Mouse (Mus musculus) liver, embryonic 15.5 days (tissue): ENCODE results near the gene Chit1. TPM values are rescaled to one million over a fixed set of nuclear protein-coding genes. Genes with fewer than 3 reads are reported as not detected.

Experiments
- ATAC-seq: fragments of 200-750 bp; cut with Nextera tagmentation; 2 replicates; pipeline ENCODE4 v1.8.0; 2017; ENCODE audit warnings: moderate number of reproducible peaks, mild to moderate bottlenecking, moderate library complexity; ENCODE audit not compliant: insufficient read depth
- H3K27ac ChIP-seq: fragments of 300-500 bp; sonication (generic); replicated peaks from 2 replicates; pipeline ENCODE4 v1.5.1; 2015; ENCODE audit warnings: mild to moderate bottlenecking, inconsistent platforms
- H3K27me3 ChIP-seq: fragments of 300-500 bp; sonication (generic); 2 replicates; pipeline ENCODE4 v1.6.1; 2015; ENCODE audit warnings: mild to moderate bottlenecking, inconsistent platforms
- H3K36me3 ChIP-seq: fragments of 300-500 bp; sonication (generic); replicated peaks from 2 replicates; pipeline ENCODE4 v1.6.1; 2015; ENCODE audit warnings: moderate library complexity, mild to moderate bottlenecking, inconsistent platforms
- H3K4me1 ChIP-seq: fragments of 300-500 bp; sonication (generic); replicated peaks from 2 replicates; pipeline ENCODE4 v1.6.1; 2015; ENCODE audit warnings: inconsistent platforms
- H3K4me2 ChIP-seq: fragments of 300-500 bp; sonication (generic); 2 replicates; pipeline ENCODE4 v1.6.1; 2015; ENCODE audit warnings: moderate library complexity, mild to moderate bottlenecking, inconsistent platforms
- H3K4me3 ChIP-seq: fragments of 300-500 bp; sonication (generic); replicated peaks from 2 replicates; pipeline ENCODE4 v1.5.1; 2015; ENCODE audit warnings: mild to moderate bottlenecking, inconsistent platforms
- H3K9ac ChIP-seq: fragments of 300-500 bp; sonication (generic); 2 replicates; pipeline ENCODE4 v1.6.1; 2015; ENCODE audit warnings: moderate library complexity, mild to moderate bottlenecking, inconsistent platforms
- H3K9me3 ChIP-seq: fragments of 300-500 bp; sonication (generic); replicated peaks from 2 replicates; pipeline ENCODE4 v1.6.1; 2016; ENCODE audit warnings: inconsistent platforms
- WGBS: fragments of 180-500 bp; shearing (Covaris S2); methylation state at CpG from one replicate; pipeline ENCODE4 v1.1.7; 2015; ENCODE audit warnings: mixed read lengths; ENCODE audit not compliant: insufficient replicate concordance; 5-methylcytosine and 5-hydroxymethylcytosine counted together
- polyA plus RNA-seq: library from polyadenylated mRNA; unstranded; fragments of >200 nt; fragmentation: Nextera tagmentation; extraction: Ambion mirVana; gene quantifications from 2 replicates; pipeline ENCODE4 v1.2.1, GENCODE M21; 2015

Gene Chit1
- polyA plus RNA-seq, 1 experiment from 2014 or later: 0.07 TPM

GRCm38 (mm10) chr1:134198197-134198995, 87.4 kb downstream of the Chit1 start:
- no peaks in the 10 kb centered on the region for H3K9me3 ChIP-seq
- H3K27ac ChIP-seq: no peak overlapping the region
- 64% methylated on average over 12 of the region's 12 CpGs for WGBS
- no peaks in the 10 kb centered on the region for H3K27me3 ChIP-seq
- no peak overlapping the region for H3K9ac ChIP-seq
- H3K4me3 ChIP-seq: no peak overlapping the region
- ATAC-seq: no peak
- no peaks in the 10 kb centered on the region for H3K36me3 ChIP-seq
- H3K4me1 ChIP-seq: peaks cover 4% of the 10 kb centered on the region
- H3K4me2 ChIP-seq: no peak overlapping the region

GRCm38 (mm10) chr1:134200481-134200880, 89.4 kb downstream of the Chit1 start:
- H3K27me3 ChIP-seq: no peaks in the 10 kb centered on the region
- no peak overlapping the region for H3K4me3 ChIP-seq
- no peak overlapping the region for H3K27ac ChIP-seq
- no peaks in the 10 kb centered on the region for H3K9me3 ChIP-seq
- H3K4me1 ChIP-seq: peaks cover 10% of the 10 kb centered on the region
- no peak overlapping the region for H3K9ac ChIP-seq
- 41% methylated on average over 2 of the region's 2 CpGs for WGBS
- no peaks in the 10 kb centered on the region for H3K36me3 ChIP-seq
- no peak for ATAC-seq
- H3K4me2 ChIP-seq: no peak overlapping the region

Other genes with a start within 250 kb of the Chit1 start
- 0.08 and 0.13 TPM in 2 replicates for gene Optc, start 203.2 kb upstream of the Chit1 start, polyA plus RNA-seq
- gene Prelp, start 189.8 kb upstream of the Chit1 start, polyA plus RNA-seq: 3.5 and 3.7 TPM in 2 replicates
- 2.6 and 3.3 TPM in 2 replicates for gene Fmod, start 74.0 kb upstream of the Chit1 start, polyA plus RNA-seq
- 103 and 108 TPM in 2 replicates for gene Btg2, start 32.1 kb upstream of the Chit1 start, polyA plus RNA-seq
- gene Chil1, start 70.9 kb downstream of the Chit1 start, polyA plus RNA-seq: 15.1 and 17.7 TPM in 2 replicates
- 1.5 and 3.5 TPM in 2 replicates for gene Mybph, start 82.2 kb downstream of the Chit1 start, polyA plus RNA-seq
- 0.91 and 2.1 TPM in 2 replicates for gene Adora1, start 124.2 kb downstream of the Chit1 start, polyA plus RNA-seq
- 5.1 and 6.8 TPM in 2 replicates for gene Myog, start 178.7 kb downstream of the Chit1 start, polyA plus RNA-seq
- gene Ppfia4, start 221.7 kb downstream of the Chit1 start, polyA plus RNA-seq: 1.8 and 2.1 TPM in 2 replicates